Mouse (Mus musculus) frontal cortex, postnatal 36 days (tissue): ENCODE measurements around the gene Dnajb1.

Experiments
- DNase-seq, 2 experiments: peaks; one replicate each; pipeline ENCODE4 v3.0.0; 2022; ENCODE audit warnings: low spot score in 2 of 2

The Dnajb1 gene

GRCm38 (mm10) chr8:83611921-83612320, 3.9 kb downstream of the Dnajb1 start:
- no peak for DNase-seq

- no peak for DNase-seq
Observed at GRCm38 (mm10) chr8:83613695-83614094, 5.7 kb downstream of the Dnajb1 start.

GRCm38 (mm10) chr8:83616625-83617024, 8.6 kb downstream of the Dnajb1 start:
- DNase-seq, result no peak

GRCm38 (mm10) chr8:83617111-83617510, 9.1 kb downstream of the Dnajb1 start:
- peak in 1 of 2 experiments; percentile 64 for DNase-seq

- DNase-seq, result no peak
Observed at GRCm38 (mm10) chr8:83618566-83618965, 10.6 kb downstream of the Dnajb1 start.

- no peak for DNase-seq
Observed at GRCm38 (mm10) chr8:83619568-83620285, 11.7 kb downstream of the Dnajb1 start.

- DNase-seq, result no peak
Observed at GRCm38 (mm10) chr8:83621691-83622388, 13.8 kb downstream of the Dnajb1 start.

- DNase-seq, result peak; percentile 90 to 93
Observed at GRCm38 (mm10) chr8:83622389-83622989, 14.5 kb downstream of the Dnajb1 start.

GRCm38 (mm10) chr8:83623549-83623948, 15.6 kb downstream of the Dnajb1 start:
- DNase-seq, result no peak

- DNase-seq, result peak in 1 of 2 experiments; percentile 40
Observed at GRCm38 (mm10) chr8:83624739-83625138, 16.7 kb downstream of the Dnajb1 start.

- no peak for DNase-seq
Observed at GRCm38 (mm10) chr8:83625676-83626299, 17.8 kb downstream of the Dnajb1 start.

- DNase-seq, result no peak
Observed at GRCm38 (mm10) chr8:83632083-83632707, 24.2 kb downstream of the Dnajb1 start.

GRCm38 (mm10) chr8:83638856-83639255, 30.9 kb downstream of the Dnajb1 start:
- DNase-seq, result no peak

- DNase-seq, result no peak
Observed at GRCm38 (mm10) chr8:83639649-83640048, 31.7 kb downstream of the Dnajb1 start.

- DNase-seq, result no peak
Observed at GRCm38 (mm10) chr8:83647511-83647910, 39.5 kb downstream of the Dnajb1 start.

- DNase-seq, result no peak
Observed at GRCm38 (mm10) chr8:83648031-83648430, 40.0 kb downstream of the Dnajb1 start.

GRCm38 (mm10) chr8:83649699-83650098, 41.7 kb downstream of the Dnajb1 start:
- DNase-seq, result no peak

GRCm38 (mm10) chr8:83652030-83652743, 44.2 kb downstream of the Dnajb1 start, which contains the start of gene Gipc1:
Gipc1 (plus strand) TSS chr8:83652677.
- DNase-seq, result peak; percentile 96 to 97

GRCm38 (mm10) chr8:83652744-83653661, 45.0 kb downstream of the Dnajb1 start:
- peak in 1 of 2 experiments; percentile 40 for DNase-seq

- no peak for DNase-seq
Observed at GRCm38 (mm10) chr8:83653662-83654017, 45.6 kb downstream of the Dnajb1 start.
